Mouse (Mus musculus): ENCODE data around the gene Clta.

The Clta gene

DNA sequence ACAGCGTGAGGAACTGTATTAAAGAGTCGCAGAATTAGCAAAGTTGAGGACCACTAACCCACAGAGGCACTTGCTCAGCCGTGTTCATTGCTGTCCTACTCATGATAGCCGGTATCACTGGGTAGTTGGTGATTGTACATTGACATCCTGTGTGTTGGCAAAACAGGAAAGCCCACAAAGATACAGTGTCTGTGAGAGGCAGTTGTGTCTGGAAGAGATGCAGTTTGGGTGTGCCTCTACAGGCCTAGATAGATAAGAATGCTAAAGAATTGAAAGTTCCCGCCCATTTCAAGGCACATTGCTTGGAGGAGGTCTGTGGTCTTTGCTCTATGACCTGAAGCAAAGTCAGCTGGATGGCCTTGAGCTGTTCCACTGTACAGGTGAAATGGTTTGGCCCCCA lies at the start of gene Clta:
Gene Clta, plus strand, starts transcription at position 327 of the 400 bp plus-strand sequence.
- DNase-seq (ENCODE audit: low read depth) = no peak

DNA sequence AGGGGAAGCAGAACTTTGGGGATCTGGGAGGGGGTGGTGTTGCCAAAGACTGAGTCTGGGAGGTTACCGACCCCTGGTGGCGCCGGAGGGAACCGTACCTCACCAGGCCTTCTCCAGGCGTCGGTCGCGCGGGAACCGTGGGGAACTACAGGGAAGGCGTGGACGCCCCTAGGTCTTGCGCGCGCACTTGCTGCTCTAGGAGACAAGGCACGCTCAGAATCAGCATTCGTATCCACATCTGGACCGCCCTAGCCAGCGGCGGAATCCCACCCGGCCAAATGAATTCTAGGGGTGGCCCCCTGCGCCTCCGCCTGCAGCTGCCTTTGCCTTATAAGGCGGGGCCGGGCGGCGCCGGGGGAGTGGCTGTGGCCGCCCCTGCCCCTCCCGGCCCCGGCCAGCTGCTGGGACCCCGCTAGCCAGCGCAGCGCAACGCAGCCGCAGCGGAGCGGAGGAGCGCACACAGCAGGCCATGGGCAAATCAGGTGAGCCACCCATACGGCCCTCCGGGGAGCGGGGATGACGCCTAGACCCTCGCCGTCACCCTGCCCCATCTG lies 46.9 kb upstream of the Clta start, which contains the start of gene Glipr2:
Gene Glipr2, plus strand, starts transcription at position 110 of the 554 bp plus-strand sequence.
- DNase-seq (ENCODE audit: low read depth) = peak; percentile 91

DNA sequence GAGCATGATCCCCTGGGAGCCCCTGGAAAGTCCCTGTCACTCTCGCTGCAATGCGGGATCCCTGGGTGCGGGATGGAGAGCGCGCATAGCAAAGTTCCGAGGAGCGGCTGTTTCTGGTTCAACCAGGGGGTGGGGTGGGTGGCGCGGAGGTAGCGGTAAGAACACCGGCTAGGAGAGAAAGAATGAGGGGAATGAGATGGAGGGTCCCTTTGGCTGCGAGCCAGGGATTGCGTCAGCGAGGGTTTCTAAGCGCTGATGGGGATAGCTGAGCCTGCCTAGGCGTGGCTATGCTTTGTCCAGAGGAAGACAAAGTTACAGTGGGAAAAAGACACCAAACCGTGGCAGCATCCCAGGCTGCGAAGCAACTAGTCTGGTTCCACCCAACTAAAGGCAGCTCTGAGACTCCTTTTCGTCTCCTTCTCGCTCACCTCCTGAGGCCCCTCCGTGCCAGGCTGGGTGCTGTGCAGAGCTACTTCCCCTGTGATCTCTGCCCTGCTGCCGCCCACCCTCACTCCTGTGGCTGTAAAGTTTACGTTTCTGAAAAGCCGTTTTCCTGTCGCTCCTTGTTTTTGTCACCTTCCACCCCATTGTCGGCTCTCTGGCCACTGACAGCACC lies 46.3 kb upstream of the Clta start:
- DNase-seq (ENCODE audit: low read depth) = peak; percentile 62

DNA sequence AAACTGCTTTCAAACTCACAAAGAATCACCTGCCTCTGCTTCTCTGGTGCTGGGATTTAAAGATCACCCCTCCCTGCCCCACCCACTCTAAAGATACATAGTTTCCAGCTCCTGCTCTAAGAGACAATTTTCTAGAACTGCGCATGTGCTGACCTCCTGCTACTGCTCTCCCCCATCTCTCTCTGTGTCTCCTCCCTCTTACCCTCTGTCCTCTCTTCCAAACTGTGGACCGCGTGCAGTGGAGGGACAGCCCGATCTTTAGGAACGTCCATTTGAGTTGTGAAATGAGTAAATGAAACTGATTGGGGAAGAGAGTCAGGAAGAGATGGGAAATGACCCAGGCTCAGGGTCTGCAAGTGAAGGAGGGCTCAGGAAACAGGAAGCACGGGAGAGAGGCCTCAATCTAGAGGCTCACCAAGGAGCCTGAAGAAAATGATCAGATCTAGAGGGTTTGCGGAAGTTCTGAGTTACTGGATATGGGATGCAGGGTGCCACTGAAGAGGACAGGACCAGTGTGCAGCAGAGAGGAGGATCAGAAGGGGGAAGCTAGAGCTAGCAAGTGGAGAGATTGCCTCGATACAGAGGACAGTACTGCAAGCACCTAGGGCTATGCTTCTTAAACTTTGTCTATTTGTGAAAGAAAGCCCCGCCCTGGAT lies 44.6 kb upstream of the Clta start:
- peak; percentile 64 for DNase-seq (ENCODE audit: low read depth)

DNA sequence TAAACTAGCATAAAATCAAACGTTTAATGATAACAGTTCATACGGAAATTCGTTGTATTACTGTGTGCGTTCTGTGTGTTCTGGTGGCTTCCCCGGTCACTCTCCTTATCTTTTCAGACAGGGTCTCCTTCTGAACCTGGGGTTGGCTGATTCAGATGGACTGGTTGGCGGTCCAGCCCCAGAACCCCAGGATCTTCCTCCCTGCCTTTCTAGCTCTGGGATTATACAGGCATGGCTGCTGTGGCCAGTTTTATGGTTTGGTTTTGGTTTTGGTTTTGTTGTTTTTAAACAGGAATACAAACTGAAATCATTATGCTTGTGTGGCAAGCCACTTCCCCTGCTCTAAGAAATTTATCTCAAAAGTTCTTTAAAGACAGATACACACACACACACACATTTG lies 44.0 kb upstream of the Clta start:
- peak; percentile 59 for DNase-seq (ENCODE audit: low read depth)

DNA sequence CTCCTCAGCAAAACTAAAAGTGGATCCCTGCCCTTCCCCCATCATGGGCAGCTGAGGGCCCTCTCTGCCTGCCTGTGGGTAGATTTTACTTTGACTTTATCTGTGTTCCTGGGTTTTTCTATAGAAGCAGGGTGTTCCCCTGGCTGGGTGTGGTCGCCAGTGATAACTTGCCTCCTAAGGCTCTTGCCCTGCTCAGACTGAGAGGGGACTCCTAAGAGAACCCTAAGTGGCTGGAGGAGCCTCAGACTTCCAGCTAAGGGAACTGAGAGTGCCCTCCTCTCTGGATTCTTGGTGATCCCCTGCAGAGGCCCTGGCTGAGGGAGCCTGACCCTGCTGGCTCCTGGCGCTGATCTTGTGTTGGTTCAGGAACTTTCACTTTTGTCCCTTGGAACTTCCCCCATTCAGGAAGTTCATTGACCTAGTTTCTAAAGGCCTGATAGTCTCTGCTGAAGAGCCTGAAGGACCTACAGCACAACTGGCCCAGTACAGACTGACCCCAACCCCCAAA lies 39.9 kb upstream of the Clta start:
- DNase-seq (ENCODE audit: low read depth) = peak; percentile 35

DNA sequence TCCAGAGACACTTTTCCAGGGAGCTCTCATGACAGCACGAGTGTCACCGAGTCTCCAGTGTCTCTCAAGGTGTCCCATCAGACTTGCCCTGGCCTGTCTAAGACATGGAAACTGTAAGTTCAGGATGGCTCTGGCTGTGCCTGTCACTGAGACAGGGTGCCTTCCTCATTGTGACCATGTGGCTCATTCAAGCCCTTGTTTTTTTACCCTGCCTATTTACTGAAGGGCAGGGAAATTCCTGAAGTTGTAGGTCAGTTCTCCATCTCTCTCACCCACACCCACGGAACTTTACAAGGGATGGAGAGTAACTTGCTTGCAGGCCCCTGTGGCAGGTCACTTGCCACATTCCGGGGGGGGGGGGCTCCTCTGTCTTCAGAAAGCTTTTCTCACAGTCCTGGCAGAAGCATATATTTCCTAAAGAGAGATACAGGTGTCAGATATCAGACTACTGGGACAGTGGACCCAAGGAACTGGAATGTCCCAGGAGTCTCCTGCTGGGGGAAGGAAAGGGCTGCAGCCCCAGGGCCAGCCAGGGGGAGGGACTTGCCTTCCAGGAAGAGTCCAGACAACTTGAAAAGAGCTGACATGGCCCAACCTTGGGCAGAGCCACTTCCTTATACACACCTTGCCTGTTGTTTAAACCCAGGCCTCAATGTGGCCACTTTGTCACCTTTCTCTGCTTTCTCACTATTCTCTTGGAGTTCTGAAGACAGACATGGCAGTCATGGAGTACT lies 39.1 kb upstream of the Clta start:
- no peak for DNase-seq (ENCODE audit: low read depth)

DNA sequence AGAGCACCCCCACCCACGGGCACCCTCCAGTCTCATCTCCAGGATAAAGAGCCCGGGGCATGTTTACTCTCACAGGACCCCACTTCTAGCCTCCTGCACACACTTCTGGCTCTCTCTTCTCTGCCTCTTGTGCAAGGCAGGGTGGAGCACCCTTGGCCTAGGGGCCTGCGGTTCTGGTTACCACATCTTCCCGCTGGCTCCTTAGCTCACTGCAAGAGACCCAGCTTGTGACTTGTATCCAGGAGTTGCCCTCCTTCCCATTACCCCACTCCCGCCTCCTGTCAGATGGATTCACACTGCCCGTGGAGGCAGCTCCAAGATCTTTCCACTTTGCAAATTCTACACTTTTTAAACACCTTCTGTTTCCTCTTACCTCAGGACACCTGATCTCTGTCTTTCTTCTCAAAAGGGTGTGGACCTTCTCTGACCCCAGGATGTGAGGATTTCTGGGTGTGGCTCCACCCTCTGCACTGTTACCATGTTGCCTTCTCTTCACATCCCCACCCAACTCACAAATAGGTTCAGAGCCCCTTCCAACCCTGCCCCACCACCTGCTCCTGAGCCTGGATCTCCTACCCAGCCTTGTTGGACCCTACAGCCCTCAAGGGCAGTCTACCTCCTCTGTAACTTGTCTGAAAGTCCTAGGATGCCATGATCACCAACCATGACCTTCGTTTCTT lies 38.3 kb upstream of the Clta start:
- DNase-seq (ENCODE audit: low read depth) = no peak

DNA sequence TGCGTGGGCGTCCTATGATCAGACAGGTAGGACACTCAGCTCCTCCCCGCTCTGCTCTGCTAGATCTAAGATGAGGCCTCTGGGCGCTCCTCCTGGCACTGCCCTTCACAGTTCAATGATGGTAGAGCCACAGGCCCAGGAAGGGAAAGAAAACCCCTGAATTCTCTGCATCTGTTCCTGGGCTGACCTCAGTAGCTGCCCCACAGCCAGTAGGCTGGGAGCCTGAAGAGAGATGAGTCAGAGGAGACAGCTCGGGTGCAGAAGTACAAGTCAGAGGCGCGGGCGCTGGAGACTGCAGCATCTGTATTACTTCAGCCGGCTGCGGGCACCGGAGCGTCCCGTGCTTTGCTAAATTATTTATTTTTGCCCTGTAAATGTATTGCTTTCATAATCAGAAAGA lies 35.6 kb upstream of the Clta start:
- no peak for DNase-seq (ENCODE audit: low read depth)

DNA sequence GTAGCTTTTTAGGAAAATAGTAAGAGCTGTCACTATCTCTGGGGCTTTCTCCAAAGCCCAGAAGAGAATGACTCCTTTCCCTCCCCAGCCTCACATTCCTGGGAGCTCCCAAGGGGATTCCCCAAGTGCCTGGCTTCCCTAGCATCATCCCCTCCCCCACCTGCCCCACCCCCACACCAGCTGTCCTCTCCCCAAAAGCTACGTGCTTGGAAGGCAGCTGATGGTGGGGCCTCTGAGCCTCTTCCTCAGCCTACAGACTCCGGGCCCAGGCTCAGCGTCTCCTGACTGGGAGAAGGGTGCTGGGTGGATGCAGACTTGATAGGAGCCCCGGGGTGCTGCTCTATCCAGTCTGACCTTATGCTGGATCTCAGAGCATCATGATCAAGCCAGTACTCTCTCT lies 34.9 kb upstream of the Clta start:
- DNase-seq (ENCODE audit: low read depth) = no peak

DNA sequence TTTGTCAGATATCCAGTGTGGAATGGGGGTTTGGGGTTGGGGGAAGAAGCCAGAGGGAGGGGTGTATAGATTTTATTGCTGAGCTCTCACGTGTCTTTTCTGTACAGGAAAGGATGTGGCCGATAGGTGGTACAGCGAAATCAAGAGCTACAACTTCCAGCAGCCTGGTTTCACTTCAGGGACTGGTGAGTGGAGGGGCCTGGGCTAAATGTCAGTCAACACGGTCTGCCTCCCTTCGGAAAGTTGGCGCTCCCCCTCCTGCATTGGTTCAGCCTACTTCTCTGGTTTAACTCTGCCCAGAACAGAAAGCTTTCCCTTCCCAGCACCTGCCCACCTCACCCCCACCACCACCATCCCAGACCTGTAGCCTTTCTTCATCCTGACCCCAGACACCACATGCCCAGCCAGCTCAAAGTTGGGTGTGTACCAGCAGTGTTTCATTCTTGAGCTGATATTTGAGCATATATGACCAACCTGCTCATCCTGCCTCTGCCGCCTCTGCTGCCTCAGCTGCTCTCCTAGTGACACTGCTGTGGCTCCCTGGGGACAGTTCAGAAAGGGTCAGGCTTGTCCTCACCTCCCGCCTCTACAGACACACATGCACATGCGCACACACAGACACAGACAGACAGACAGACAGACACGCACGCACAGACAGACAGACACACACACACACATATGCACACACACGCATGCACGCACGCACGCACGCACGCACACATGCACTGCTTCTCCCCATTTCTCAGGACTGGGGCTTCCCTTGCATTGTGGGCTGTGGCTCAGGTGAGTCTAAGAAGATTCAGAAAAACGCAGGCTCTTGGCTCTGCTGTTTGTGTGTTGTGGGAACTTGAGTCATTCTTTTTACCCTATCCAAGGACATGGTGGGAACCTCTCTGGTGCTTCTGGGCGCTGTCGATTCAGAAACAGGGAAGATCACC lies 33.6 kb upstream of the Clta start:
- DNase-seq (ENCODE audit: low read depth) = peak; percentile 66

DNA sequence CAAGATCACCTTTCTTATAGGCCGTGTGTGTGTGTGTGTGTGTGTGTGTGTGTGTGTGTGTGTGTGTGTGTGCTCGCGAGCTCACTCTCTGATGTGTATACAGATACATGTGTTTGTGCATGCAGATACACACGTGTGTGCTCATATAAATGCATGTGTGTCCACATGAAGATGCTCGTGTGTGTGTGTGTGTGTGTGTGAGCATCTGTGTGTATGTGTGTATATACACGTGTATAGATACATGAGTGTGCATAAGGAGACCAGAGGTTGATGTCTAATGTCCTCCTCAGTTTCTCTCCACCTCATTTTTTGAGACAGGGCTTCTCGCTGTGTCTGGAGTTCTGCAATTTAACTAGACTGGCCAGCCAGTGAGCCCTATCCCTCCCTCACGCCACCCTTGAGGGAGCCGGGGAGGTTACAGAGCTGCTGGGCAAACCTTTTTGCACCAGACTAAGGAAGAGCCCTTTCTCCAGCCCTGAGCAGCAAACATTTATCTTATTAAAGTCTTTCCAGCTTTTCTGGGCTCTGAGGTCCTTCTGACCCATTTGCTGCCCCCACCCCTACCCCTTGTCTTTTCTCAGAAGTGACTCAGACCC lies 32.6 kb upstream of the Clta start:
- DNase-seq (ENCODE audit: low read depth) = peak; percentile 54

DNA sequence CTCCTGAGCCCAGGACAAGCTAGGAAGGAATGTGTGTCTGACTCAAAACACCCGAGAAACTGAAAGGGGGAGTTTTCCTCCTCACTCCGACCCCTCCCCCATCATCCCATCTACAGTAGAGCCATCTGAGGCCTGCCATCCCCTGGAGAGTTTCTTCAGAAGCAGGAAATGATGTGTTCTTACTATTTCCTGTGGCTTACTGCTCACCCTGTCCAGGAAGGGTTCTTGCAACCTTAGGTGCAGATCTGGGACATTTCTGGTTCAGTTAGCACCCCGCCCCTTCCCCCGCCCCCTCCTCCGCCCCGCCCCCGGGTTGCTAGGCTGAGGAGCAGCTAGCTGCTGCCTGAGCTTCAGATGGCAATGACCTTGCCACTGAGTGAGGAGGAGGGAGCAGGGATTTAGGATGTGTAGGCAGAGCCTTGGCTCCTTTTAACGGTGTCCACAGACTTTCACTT lies 32.1 kb upstream of the Clta start:
- DNase-seq (ENCODE audit: low read depth) = peak; percentile 84

DNA sequence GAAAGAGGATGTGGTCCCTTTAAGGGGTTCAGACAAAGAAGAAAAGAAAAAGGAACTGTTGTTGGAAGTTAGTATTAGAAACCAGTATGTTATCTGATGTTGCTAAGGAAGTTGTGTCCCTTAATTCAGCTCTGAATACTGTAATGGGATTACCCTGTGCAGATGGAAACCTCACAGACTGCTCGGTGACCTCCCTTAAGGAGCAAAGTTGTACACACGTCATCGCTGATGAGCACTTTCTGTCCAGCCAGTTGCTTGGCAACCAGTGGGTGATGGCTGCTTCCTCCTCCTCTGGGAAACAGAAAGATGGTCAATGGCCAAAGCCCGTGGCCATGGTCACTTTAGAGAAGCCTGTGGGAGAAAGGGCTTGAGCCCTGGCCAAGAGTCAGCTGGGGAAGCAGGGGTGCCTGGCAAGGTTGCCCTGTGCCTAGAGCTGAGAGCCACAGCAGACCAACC lies 30.7 kb upstream of the Clta start:
- DNase-seq (ENCODE audit: low read depth) = peak; percentile 78

DNA sequence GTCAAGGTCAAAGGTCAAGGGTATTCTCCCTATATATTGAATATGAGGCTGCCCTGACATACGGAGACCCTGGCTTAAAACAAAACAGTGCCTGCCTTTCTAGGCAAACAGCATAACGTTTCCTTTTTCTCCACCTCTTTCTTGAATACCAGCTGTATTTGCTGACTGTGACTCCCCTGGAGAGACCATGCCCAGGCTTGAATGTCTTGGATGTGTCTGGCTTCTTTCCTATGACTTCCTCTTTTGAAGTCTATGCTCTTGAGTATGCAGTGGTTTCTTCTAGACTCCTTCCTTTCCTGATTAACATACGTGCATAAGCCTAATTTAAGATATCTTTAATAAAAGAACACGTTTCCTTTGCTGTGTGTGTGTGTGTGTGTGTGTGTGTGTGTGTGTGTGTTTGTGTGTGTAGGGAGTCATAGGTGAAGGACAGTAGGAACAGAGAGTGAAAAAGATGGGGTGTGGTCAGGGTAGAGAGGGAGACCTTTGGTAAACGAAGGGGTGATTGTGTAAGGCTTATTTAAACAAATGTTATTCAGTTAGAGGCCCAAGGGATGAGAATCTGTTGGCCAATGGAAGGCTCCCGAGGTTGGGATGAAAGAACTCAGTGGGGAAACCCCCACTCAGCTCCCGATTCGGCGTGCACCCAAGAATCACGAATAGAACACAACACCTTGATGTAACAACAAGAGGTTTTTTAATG lies 29.2 kb upstream of the Clta start:
- DNase-seq (ENCODE audit: low read depth) = no peak

DNA sequence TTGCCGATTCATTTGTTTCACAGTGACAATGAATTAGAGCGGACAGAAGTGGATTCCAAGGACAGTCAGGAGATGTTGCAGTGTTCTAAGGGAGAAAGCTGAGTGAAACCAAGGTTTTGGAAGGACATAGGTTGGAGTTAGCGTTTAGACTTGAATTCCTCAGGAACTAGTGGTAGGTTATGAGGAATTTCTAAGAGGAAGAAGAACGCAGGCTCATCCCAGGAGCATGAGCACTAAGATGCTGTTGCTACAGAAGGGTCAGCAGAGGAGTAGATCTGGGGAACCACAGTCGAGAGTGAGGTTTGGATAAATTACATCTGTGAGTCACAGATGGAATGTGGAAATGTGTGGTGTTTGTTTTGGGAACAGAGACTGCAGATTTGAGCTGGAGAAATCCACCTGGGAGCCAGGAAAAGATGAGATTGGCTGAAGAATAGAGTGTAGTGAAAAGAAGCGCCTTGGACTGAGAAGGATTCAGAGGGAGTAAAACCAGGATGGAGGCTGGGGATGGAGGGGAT lies 28.0 kb upstream of the Clta start:
- DNase-seq (ENCODE audit: low read depth) = no peak

DNA sequence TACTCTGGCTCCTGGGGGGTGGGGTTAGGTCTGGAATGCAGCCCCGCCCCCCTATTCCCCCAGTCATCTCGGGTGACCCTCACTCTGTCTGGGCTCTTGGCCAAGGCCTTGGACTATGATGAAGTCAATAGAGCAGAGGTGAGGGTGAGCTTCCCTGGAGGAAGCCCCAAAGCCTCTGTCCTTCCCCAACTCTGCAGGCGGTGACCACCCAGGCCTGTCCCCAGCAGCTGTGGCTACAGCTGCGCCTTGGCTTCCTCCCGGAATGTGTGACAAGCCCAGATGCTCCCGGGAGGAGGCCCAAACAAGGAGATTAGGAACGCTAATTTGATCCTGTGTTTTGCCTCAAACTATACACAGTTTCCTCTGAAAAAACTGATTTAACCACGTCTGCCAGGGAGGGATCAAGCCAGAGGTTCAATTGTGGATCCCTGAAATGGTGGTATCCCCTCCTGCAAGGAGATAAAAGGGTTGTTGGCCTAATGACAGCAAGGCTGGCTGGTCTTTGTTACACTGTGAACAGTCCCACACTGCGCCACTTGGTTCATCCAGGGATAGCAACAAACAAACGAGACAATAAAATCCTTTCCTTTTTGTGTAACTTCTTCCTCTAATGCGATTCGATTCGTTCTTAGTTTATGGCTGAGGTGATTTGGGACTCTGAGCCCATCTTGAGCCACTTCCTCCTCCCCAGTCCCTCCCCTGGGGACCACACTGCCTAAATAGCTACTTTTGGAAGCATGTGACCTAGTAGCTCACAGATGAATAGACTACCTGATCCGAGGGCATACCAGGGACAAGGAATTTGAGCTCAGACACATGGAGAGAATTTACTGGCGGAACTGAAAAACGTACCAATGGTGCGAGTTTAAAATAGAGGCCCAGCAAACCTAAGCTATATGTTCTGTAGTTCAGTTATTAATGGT lies 25.5 kb upstream of the Clta start:
- DNase-seq (ENCODE audit: low read depth) = no peak

DNA sequence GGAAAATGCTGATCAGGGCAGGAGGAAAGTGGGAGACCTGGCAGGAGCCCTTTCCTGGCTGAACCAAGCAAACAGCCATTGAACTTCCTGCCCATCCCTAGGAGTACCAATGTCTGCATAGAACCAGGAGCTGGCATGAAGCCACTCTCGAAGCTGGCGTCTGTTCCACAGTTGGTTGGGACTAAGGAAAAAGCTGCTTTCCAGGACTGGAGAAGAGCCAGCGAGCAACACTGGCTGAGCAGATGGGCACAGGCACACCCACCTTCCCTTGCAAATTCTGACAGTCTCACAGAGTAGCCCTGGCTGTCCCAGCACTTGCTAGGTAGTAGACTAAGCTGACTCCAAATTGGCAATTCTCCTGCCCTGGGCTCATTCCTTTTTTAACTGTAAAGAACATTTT lies 24.5 kb upstream of the Clta start:
- DNase-seq (ENCODE audit: low read depth) = no peak

Measured in naive thymus-derived CD4-positive, alpha-beta T cell, adult 2 months (primary cell).